Mouse (Mus musculus): ENCODE measurements around the gene Acot8. TPM values are rescaled to one million over a fixed set of nuclear protein-coding genes. Genes with fewer than 3 reads are reported as not detected.

The Acot8 gene
- total and polyA plus RNA-seq, 3 experiments, result 11.9 to 26.8 (median 15.8) TPM

DNA sequence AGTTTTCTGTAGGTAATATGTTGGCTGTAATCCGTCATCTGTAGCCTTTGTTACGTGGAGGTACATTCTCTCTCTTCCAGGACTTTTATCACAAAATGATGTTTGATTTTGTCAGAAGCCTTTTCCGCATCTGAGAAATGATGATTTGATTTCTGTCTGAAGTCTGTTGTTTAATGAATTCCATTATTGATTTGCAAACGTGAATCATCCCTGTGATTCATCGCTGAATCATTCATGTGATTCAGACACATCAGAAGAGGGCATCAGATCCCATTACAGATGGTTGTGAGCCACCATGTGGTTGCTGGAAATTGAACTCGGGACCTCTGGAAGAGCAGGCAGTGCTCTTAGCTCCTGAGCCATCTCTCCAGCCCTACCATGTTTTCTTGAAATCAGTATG lies 55.7 kb downstream of the Acot8 start:
- in situ Hi-C loops (cut with MboI; ENCODE audit: low pct_ligation_motif_present, low pct_unique_long_range_greater_than_20kb, low sequenced_read_pairs) (loop anchor here (25.0 kb wide), 1 partner anchor 337 kb away; the partner anchor contains the start of genes Matn4 and Rbpjl), dilution Hi-C loops (cut with MboI; ENCODE audit: extremely low pct_ligation_motif_present, extremely low pct_unique_long_range_greater_than_20kb, low sequenced_read_pairs) (no loop called here)
- DNase-seq (ENCODE audit: extremely low read depth), result no peak
- TF ChIP-seq USF1 (IDR thresholded peaks at IDR 0.05; ENCODE audit: low read depth, low read length) (no peak), CTCF (conservative IDR thresholded peaks at IDR 0.05 in 1 of 2, IDR thresholded peaks at IDR 0.05 in 1 of 2; ENCODE audit: low read depth in 2 of 2, low read length in 2 of 2) (no peak), GABPA (IDR thresholded peaks at IDR 0.05; ENCODE audit: insufficient replicate concordance, low read depth, low read length) (no peak), JUND (conservative IDR thresholded peaks at IDR 0.05; ENCODE audit: low read depth, low read length) (no peak), SMC3 (IDR thresholded peaks at IDR 0.05; ENCODE audit: low read depth, low read length) (no peak), ZMIZ1 (IDR thresholded peaks at IDR 0.05; ENCODE audit: low read depth, low read length) (no peak), ELF1 (IDR thresholded peaks at IDR 0.05; ENCODE audit: low read depth, low read length) (no peak), ZC3H11A (IDR thresholded peaks at IDR 0.05; ENCODE audit: low read depth, low read length) (no peak), TBP (conservative IDR thresholded peaks at IDR 0.05; ENCODE audit: low read depth, low read length) (no peak), USF2 (conservative IDR thresholded peaks at IDR 0.05; ENCODE audit: low read depth, low read length) (no peak), ZKSCAN1 (IDR thresholded peaks at IDR 0.05; ENCODE audit: borderline replicate concordance, low read depth, low read length) (no peak), TCF12 (IDR thresholded peaks at IDR 0.05; ENCODE audit: low read depth, low read length) (no peak), MAX (IDR thresholded peaks at IDR 0.05; ENCODE audit: low read length) (no peak), ETS1 (conservative IDR thresholded peaks at IDR 0.05; ENCODE audit: low read depth, low read length) (no peak)
- Histone ChIP-seq H3K4me3 (replicated peaks in 1 of 3; ENCODE audit: low read depth in 2 of 3, low read length in 2 of 3, poor library complexity in 1 of 3) (no peak overlapping the region), H3K27ac (ENCODE audit: insufficient read depth, low read depth) (no peak overlapping the region), H3K9ac (ENCODE audit: insufficient read depth, low read depth) (no peak overlapping the region), H3K4me1 (ENCODE audit: control insufficient read depth in 1 of 2, insufficient read depth in 2 of 2) (peaks cover 6 to 19% of the 10 kb centered on the region in 2 experiments; a peak in 3 of 4 replicates), H3K36me3 (replicated peaks in 1 of 2; ENCODE audit: control insufficient read depth in 1 of 2, insufficient read depth in 1 of 2, low read length in 1 of 2) (peaks cover 33 to 64% of the 10 kb centered on the region in 2 experiments), H3K4me2 (ENCODE audit: insufficient read depth, low read depth, poor library complexity, severe bottlenecking) (no peak overlapping the region), H3K9me3 (replicated peaks; ENCODE audit: low read length) (no peaks in the 10 kb centered on the region), H3K27me3 (replicated peaks) (peaks cover 16% of the 10 kb centered on the region), H3K79me2 (replicated peaks; ENCODE audit: control insufficient read depth, extremely low read depth, insufficient read depth, poor library complexity, severe bottlenecking) (peaks cover 9% of the 10 kb centered on the region)

DNA sequence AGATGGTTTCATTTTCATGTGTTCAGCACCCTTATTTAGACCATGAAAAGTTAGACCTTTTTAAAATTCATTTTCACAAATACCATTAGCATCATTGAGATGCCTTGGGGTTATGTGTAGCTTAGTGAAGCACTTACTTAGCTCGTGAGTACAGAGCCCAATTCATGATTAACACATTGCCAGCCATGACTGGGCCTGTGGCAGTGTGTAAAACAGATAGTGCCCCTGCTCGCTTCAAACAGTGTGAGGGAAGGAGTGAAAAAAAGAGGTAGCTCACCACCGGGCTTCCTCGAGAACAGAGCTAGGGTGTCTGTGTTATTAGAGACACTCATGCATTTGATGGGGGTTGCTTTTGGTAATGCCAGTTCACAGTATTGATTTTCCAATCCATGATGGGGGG lies 56.5 kb downstream of the Acot8 start:
- H3K4me2 ChIP-seq (ENCODE audit: insufficient read depth, low read depth, poor library complexity, severe bottlenecking), result no peak overlapping the region
- H3K4me1 ChIP-seq (ENCODE audit: control insufficient read depth in 1 of 2, insufficient read depth in 2 of 2), result peaks cover 6 to 19% of the 10 kb centered on the region in 2 experiments; a peak in 3 of 4 replicates
- dilution Hi-C loops (cut with MboI; ENCODE audit: extremely low pct_ligation_motif_present, extremely low pct_unique_long_range_greater_than_20kb, low sequenced_read_pairs) (no loop called here), in situ Hi-C loops (cut with MboI; ENCODE audit: low pct_ligation_motif_present, low pct_unique_long_range_greater_than_20kb, low sequenced_read_pairs) (loop anchor here (25.0 kb wide), 1 partner anchor 336 kb away; the partner anchor contains the start of genes Matn4 and Rbpjl)
- H3K27ac ChIP-seq (ENCODE audit: insufficient read depth, low read depth), result no peak overlapping the region
- peaks cover 9% of the 10 kb centered on the region for H3K79me2 ChIP-seq (replicated peaks; ENCODE audit: control insufficient read depth, extremely low read depth, insufficient read depth, poor library complexity, severe bottlenecking)
- no peak for TF ChIP-seq KAT2A (IDR thresholded peaks at IDR 0.05; ENCODE audit: insufficient replicate concordance, low read length)
- TF ChIP-seq JUN (IDR thresholded peaks at IDR 0.05; ENCODE audit: insufficient read depth, low read depth, low read length), result no peak
- no peak for TF ChIP-seq E2F4 (IDR thresholded peaks at IDR 0.05; ENCODE audit: insufficient replicate concordance, low read depth, low read length)
- TF ChIP-seq GABPA (IDR thresholded peaks at IDR 0.05; ENCODE audit: insufficient replicate concordance, low read depth, low read length), result no peak
- no peak for DNase-seq (ENCODE audit: extremely low read depth)
- H3K9ac ChIP-seq (ENCODE audit: insufficient read depth, low read depth), result no peak overlapping the region
- peaks cover 27 to 56% of the 10 kb centered on the region in 2 experiments for H3K36me3 ChIP-seq (replicated peaks in 1 of 2; ENCODE audit: control insufficient read depth in 1 of 2, insufficient read depth in 1 of 2, low read length in 1 of 2)
- peaks cover 24% of the 10 kb centered on the region for H3K27me3 ChIP-seq (replicated peaks)
- no peak overlapping the region for H3K4me3 ChIP-seq (replicated peaks in 1 of 3; ENCODE audit: low read depth in 2 of 3, low read length in 2 of 3, poor library complexity in 1 of 3)
- H3K9me3 ChIP-seq (replicated peaks; ENCODE audit: low read length), result no peaks in the 10 kb centered on the region

All from CH12.LX (cell line).